Mouse (Mus musculus) myocyte (in vitro differentiated cells): ENCODE data around the gene Cyp2c37.
"Not testable (repeated sequence)": the region's sequence is repeated elsewhere in the genome, so short reads cannot be mapped to it uniquely, and the experiment has no call there.

Experiments
- E2F4 ChIP-seq: IDR thresholded peaks from one replicate; pipeline ENCODE4 v1.6.1; 2011; ENCODE audit warnings: mild to moderate bottlenecking, control low read depth, moderate library complexity; ENCODE audit not compliant: insufficient read depth
- MAX ChIP-seq: IDR thresholded peaks from one replicate; pipeline ENCODE4 v1.6.1; 2011; ENCODE audit warnings: low read depth, mild to moderate bottlenecking, control low read depth
- TCF12 ChIP-seq: IDR thresholded peaks from one replicate; pipeline ENCODE4 v1.6.1; 2011; ENCODE audit warnings: mild to moderate bottlenecking, control low read depth; ENCODE audit not compliant: poor library complexity, insufficient read depth, severe bottlenecking

GRCm38 (mm10) chr19:39971096-39971495, 21.1 kb upstream of the Cyp2c37 start:
- not testable (repeated sequence) for TF ChIP-seq TCF12, MAX, E2F4
